8 mouse cellular contexts compared by ENCODE assay signal in genomic region chr15:6386961-6387728, GRCm38 (mm10). TPM values are rescaled to one million over a fixed set of nuclear protein-coding genes. Genes with fewer than 3 reads are reported as not detected.
DNase-seq lines count a peak whose midpoint lies in the region; ATAC-seq and TF ChIP-seq lines count a peak whose summit lies in the region.

No protein-coding gene starts in this region.

- 43% methylated on average over 19 of the region's 19 CpGs for WGBS in bone marrow, adult 2 months
- 5% methylated on average over 19 of the region's 19 CpGs for WGBS in heart, embryonic 13.5 days
- 2% methylated on average over 19 of the region's 19 CpGs for WGBS in limb, embryonic 13.5 days
- 7% methylated on average over 19 of the region's 19 CpGs for WGBS in olfactory bulb, adult 2 months

- no peaks in the 10 kb centered on the region for H3K9me3 ChIP-seq in heart, embryonic 13.5 days
- no peaks in the 10 kb centered on the region for H3K9me3 ChIP-seq in limb, embryonic 13.5 days

- no peak for TF ChIP-seq CTCF in bone marrow, adult 2 months (IDR thresholded peaks at IDR 0.05; ENCODE audit: control insufficient read depth, insufficient read depth, low read length)
- TF ChIP-seq CTCF in olfactory bulb, adult 2 months (IDR thresholded peaks at IDR 0.05; ENCODE audit: insufficient read depth, low read depth, low read length) = no peak

- no peak for ATAC-seq in heart, embryonic 13.5 days (ENCODE audit: extremely low read depth, insufficient number of reproducible peaks, low FRiP score, low TSS enrichment)
- ATAC-seq in limb, embryonic 13.5 days (ENCODE audit: low FRiP score, low read depth) = no peak

- no peak overlapping the region for H3K27ac ChIP-seq in bone marrow, adult 2 months (ENCODE audit: control insufficient read depth, insufficient read depth, low read depth, low read length, poor library complexity)
- peak overlapping the region; percentile 73 for H3K27ac ChIP-seq in heart, embryonic 13.5 days (replicated peaks)
- peak overlapping the region; percentile 84 for H3K27ac ChIP-seq in limb, embryonic 13.5 days
- H3K27ac ChIP-seq in olfactory bulb, adult 2 months (ENCODE audit: insufficient read depth, low read depth, low read length) = no peak overlapping the region

- peak overlapping the region; percentile 23 for H3K4me3 ChIP-seq in bone marrow, adult 2 months (replicated peaks; ENCODE audit: control insufficient read depth, low read depth, low read length)
- peak overlapping the region; percentile 63 for H3K4me3 ChIP-seq in heart, embryonic 13.5 days
- H3K4me3 ChIP-seq in limb, embryonic 13.5 days = peak overlapping the region; percentile 64
- H3K4me3 ChIP-seq in olfactory bulb, adult 2 months (ENCODE audit: insufficient read depth, low read depth, low read length) = peak overlapping the region; percentile 62

- H3K27me3 ChIP-seq in heart, embryonic 13.5 days (replicated peaks) = no peaks in the 10 kb centered on the region
- H3K27me3 ChIP-seq in limb, embryonic 13.5 days = no peaks in the 10 kb centered on the region

- no peak for TF ChIP-seq POLR2A in bone marrow, adult 2 months (IDR thresholded peaks at IDR 0.05; ENCODE audit: borderline replicate concordance, control insufficient read depth, low read depth, low read length)
- TF ChIP-seq POLR2A in olfactory bulb, adult 2 months (IDR thresholded peaks at IDR 0.05; ENCODE audit: insufficient read depth, low read depth, low read length) = no peak

- peaks cover 4% of the 10 kb centered on the region for H3K36me3 ChIP-seq in heart, embryonic 13.5 days
- 0 out of 2 replicates have a peak, but pooled peaks cover 4% of the 10 kb centered on the region for H3K36me3 ChIP-seq in limb, embryonic 13.5 days

- H3K4me1 ChIP-seq in bone marrow, adult 2 months (ENCODE audit: control insufficient read depth, insufficient read depth, low read length) = no peaks in the 10 kb centered on the region
- peaks cover 68% of the 10 kb centered on the region for H3K4me1 ChIP-seq in heart, embryonic 13.5 days
- peaks cover 59% of the 10 kb centered on the region for H3K4me1 ChIP-seq in limb, embryonic 13.5 days
- peaks cover 7% of the 10 kb centered on the region for H3K4me1 ChIP-seq in olfactory bulb, adult 2 months (ENCODE audit: control insufficient read depth, insufficient read depth, low read length)

- DNase-seq in cerebellum, postnatal 14 days = peak; percentile 9 to 10
- DNase-seq in cerebellum, adult 8-10 months = no peak
- no peak for DNase-seq in right cerebral cortex, postnatal 36 days (ENCODE audit: low spot score in 2 of 2)
- no peak for DNase-seq in ovary, adult 18-20 months (ENCODE audit: low spot score)

- H3K4me2 ChIP-seq in heart, embryonic 13.5 days = peak overlapping the region; percentile 75
- peak overlapping the region; percentile 72 for H3K4me2 ChIP-seq in limb, embryonic 13.5 days (replicated peaks)

- peak overlapping the region; percentile 86 for H3K9ac ChIP-seq in heart, embryonic 13.5 days
- H3K9ac ChIP-seq in limb, embryonic 13.5 days = peak overlapping the region; percentile 77

RNA-seq across cellular contexts. Expression of gene C9, which starts 58.0 kb away (rescaled TPM):
- polyA plus RNA-seq in bone marrow, adult 2 months (2011; ENCODE audit: insufficient read depth, insufficient read length, low replicate concordance, missing spikeins) = 22.0 TPM in 1 of 2 replicates, not detected in the other
- polyA plus RNA-seq in heart, embryonic 13.5 days (2015; fragmentation: Nextera tagmentation; extraction: Ambion mirVana) = not detected in 2 replicates
- not detected in 2 replicates for polyA plus RNA-seq in limb, embryonic 13.5 days (2015; fragmentation: Nextera tagmentation; extraction: Ambion mirVana)
- polyA plus RNA-seq in olfactory bulb, adult 2 months (2012; ENCODE audit: insufficient read depth, insufficient read length, low replicate concordance, missing spikeins) = not detected in 2 replicates

Comparison
In these comparisons a context has a peak if more than half of its experiments do, and no peak if none do; other contexts are left out.
1. DNase-seq: peak in cerebellum, postnatal 14 days (2 of 2); none in cerebellum, adult 8-10 months (single experiment), right cerebral cortex, postnatal 36 days (0 of 2) and ovary, adult 18-20 months (single experiment).
2. H3K27ac ChIP-seq: peak in heart, embryonic 13.5 days (single experiment) and limb, embryonic 13.5 days (single experiment); none in bone marrow, adult 2 months (single experiment) and olfactory bulb, adult 2 months (single experiment).
3. Peak in every context shown above with its lines, with median percentiles within 50 percentile points of each other: H3K4me3 ChIP-seq.